Comparison of ENCODE assay signal across 7 mouse cellular contexts in the genomic region with DNA sequence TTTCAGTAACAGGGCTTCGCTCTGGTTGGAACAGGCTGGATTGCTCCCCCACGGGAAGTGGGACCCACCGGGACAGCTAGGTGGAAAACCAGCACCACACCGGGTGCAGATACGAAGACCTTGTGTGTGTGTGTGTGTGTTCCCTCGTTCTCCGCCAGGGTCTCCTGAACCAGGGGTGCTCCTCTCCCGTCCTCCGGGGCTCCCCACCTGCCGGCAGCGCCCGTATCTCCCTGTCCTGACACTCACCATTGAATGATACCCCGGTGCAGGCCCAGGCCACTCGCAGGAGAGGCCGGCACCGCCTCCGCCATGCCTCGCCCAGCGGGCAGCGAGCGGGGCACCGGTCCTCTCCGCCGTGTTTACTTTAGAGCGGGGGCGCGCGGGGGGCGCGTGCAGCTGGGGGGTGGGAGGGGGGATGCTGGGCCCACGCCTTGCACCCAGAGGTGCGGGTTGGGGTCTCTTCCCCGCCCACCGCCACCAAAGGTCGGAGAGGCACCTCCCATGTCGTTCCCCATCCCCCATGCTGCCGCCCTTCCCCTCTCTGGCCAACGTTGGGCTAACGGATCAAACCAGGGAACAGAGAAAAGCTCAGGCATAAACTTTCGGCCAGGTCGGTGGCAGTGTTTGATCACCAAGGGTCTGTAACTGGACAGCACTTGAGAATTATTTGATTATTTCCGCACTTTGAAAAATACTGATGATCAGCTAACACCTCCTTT. TPM values are rescaled to one million over a fixed set of nuclear protein-coding genes. Genes with fewer than 3 reads are reported as not detected.
A peak's percentile ranks its signal among the peaks of the same experiment; 100 is the strongest.
DNase-seq lines count a peak whose midpoint lies in the region; ATAC-seq and TF ChIP-seq lines count a peak whose summit lies in the region.

A gene (minus strand): TSS at position 366 of the 719 bp plus-strand sequence.

- peak; percentile 77 for ATAC-seq in heart, embryonic 16.5 days (replicated peaks; ENCODE audit: extremely low read depth, insufficient read depth, low FRiP score)
- ATAC-seq in liver, postnatal 0 days, result no peak

- peak within 1 kb of the TSS; percentile 80 for H3K9ac ChIP-seq in heart, embryonic 16.5 days (ENCODE audit: low read length)
- peak within 1 kb of the TSS; percentile 33 for H3K9ac ChIP-seq in liver, postnatal 0 days (replicated peaks)

- no peaks in the 10 kb centered on the region for H3K36me3 ChIP-seq in heart, embryonic 16.5 days (ENCODE audit: control insufficient read depth, insufficient read depth)
- no peaks in the 10 kb centered on the region for H3K36me3 ChIP-seq in liver, postnatal 0 days (replicated peaks; ENCODE audit: insufficient read depth, low read length)

- peak within 1 kb of the TSS; percentile 2 for H3K27ac ChIP-seq in heart, embryonic 16.5 days (ENCODE audit: low read length)
- no peak within 1 kb of the TSS for H3K27ac ChIP-seq in liver, postnatal 0 days (ENCODE audit: low read depth)

- TF ChIP-seq CTCF in liver, postnatal 0 days (IDR thresholded peaks at IDR 0.05; ENCODE audit: low read depth), result no peak

- H3K27me3 ChIP-seq in heart, embryonic 16.5 days (ENCODE audit: control insufficient read depth, insufficient read depth, low read length), result no peaks in the 10 kb centered on the region
- no peaks in the 10 kb centered on the region for H3K27me3 ChIP-seq in liver, postnatal 0 days (ENCODE audit: insufficient read depth, low read length)

- WGBS in heart, embryonic 16.5 days, result 3% methylated on average over 42 of the region's 42 CpGs
- WGBS in liver, postnatal 0 days (ENCODE audit: insufficient replicate concordance), result 8% methylated on average over 41 of the region's 42 CpGs

- DNase-seq in right cerebral cortex, postnatal 4 days, result peak; percentile 12
- DNase-seq in right cerebral cortex, postnatal 14 days, result no peak
- peak; percentile 54 to 57 for DNase-seq in cerebellum, postnatal 25 days
- peak; percentile 28 for DNase-seq in liver, postnatal 0 days
- DNase-seq in B cell, adult 2 months, result no peak
- DNase-seq in frontal cortex, postnatal 36 days (ENCODE audit: low spot score in 2 of 2), result no peak

- peak within 1 kb of the TSS; percentile 76 for H3K4me2 ChIP-seq in heart, embryonic 16.5 days (ENCODE audit: low read depth, low read length)
- peak within 1 kb of the TSS; percentile 76 for H3K4me2 ChIP-seq in liver, postnatal 0 days (ENCODE audit: low read depth, low read length)

- peaks cover 8% of the 10 kb centered on the region; the same call in 1 of the 2 replicates for H3K4me1 ChIP-seq in heart, embryonic 16.5 days (ENCODE audit: control insufficient read depth, insufficient read depth, low read length)
- peaks cover 10% of the 10 kb centered on the region; the same call in 1 of the 2 replicates for H3K4me1 ChIP-seq in liver, postnatal 0 days (ENCODE audit: insufficient read depth)

- no peak for TF ChIP-seq EP300 in liver, postnatal 0 days (IDR thresholded peaks at IDR 0.05; ENCODE audit: low read depth)

- H3K9me3 ChIP-seq in heart, embryonic 16.5 days (replicated peaks; ENCODE audit: control insufficient read depth, low read length), result no peaks in the 10 kb centered on the region
- no peaks in the 10 kb centered on the region for H3K9me3 ChIP-seq in liver, postnatal 0 days (ENCODE audit: low read length)

- H3K4me3 ChIP-seq in heart, embryonic 16.5 days (ENCODE audit: low read length), result peak within 1 kb of the TSS; percentile 56
- peak within 1 kb of the TSS; percentile 51 for H3K4me3 ChIP-seq in liver, postnatal 0 days (ENCODE audit: low read depth, low read length)

RNA-seq across cellular contexts. Expression of the gene that starts here (rescaled TPM):
- 0.51 and 0.68 TPM in 2 replicates for polyA plus RNA-seq in heart, embryonic 16.5 days (2015; fragmentation: Nextera tagmentation; extraction: Ambion mirVana)
- polyA plus RNA-seq in liver, postnatal 0 days (2015; fragmentation: Nextera tagmentation; extraction: Ambion mirVana), result 0.09 TPM in 1 of 2 replicates, not detected in the other

Comparison
In these comparisons a context has a peak if more than half of its experiments do, and no peak if none do; other contexts are left out.
1. DNase-seq: peak in right cerebral cortex, postnatal 4 days (single experiment) and cerebellum, postnatal 25 days (2 of 2); none in right cerebral cortex, postnatal 14 days (single experiment), B cell, adult 2 months (0 of 2) and frontal cortex, postnatal 36 days (0 of 2).
2. Peak in ATAC-seq, H3K4me3 ChIP-seq, H3K27ac ChIP-seq, H3K9ac ChIP-seq and H3K4me2 ChIP-seq in heart, embryonic 16.5 days; RNA of the gene not detected or under 1 TPM.
3. Peak in DNase-seq, H3K4me3 ChIP-seq, H3K9ac ChIP-seq and H3K4me2 ChIP-seq in liver, postnatal 0 days; RNA of the gene not detected or under 1 TPM.